Mouse (Mus musculus): ENCODE measurements at regions not wholly inside any gene's neighbourhood (a gene's known extent, or its start where the extent isn't known, plus 50 kb on each side); places are given as distances from the start of the nearest gene placed in this dataset.

DNA sequence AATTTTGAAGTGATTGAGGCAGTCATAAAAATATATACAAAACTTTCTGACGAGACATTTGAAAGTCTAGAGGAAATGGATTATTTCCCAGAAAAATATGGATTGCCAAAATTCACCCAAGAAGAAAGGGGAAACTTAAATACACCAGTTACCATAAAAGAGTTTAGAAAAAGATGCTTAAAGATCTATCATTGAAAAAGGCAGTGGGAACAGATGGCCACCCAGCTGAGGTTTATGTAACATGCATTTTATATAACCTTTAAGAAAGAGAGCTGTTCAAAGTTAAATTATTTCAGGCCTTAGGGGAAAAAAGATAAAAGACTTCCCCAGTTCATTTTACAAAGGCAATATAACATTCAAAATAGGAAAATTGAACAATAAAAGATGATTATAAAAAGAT is 369.0 kb upstream of the Klf6 start:
- TF ChIP-seq POLR2A (IDR thresholded peaks at IDR 0.05; ENCODE audit: low read depth, low read length) (no peak), CTCF (IDR thresholded peaks at IDR 0.05; ENCODE audit: borderline replicate concordance, insufficient read depth, low read length) (no peak)
